Mouse (Mus musculus) hindbrain, embryonic 16.5 days (tissue): ENCODE data around the gene Gm13128. TPM values are rescaled to one million over a fixed set of nuclear protein-coding genes. Genes with fewer than 3 reads are reported as not detected.
"Not testable (repeated sequence)": the region's sequence is repeated elsewhere in the genome, so short reads cannot be mapped to it uniquely, and the experiment has no call there.

Source experiments
- ATAC-seq: fragments of 200-750 bp; cut with Nextera tagmentation; 2 replicates; pipeline ENCODE4 v1.8.0; 2017; ENCODE audit warnings: moderate TSS enrichment, moderate library complexity
- H3K27ac ChIP-seq: fragments of 300-500 bp; sonication (generic); 2 replicates; pipeline ENCODE4 v1.5.1; 2014; ENCODE audit warnings: low read depth, mild to moderate bottlenecking, control low read depth, low read length, moderate library complexity
- H3K27me3 ChIP-seq: fragments of 300-500 bp; sonication (generic); replicated peaks from 2 replicates; pipeline ENCODE4 v1.6.1; 2014; ENCODE audit warnings: low read length; ENCODE audit not compliant: control insufficient read depth, insufficient read depth
- H3K36me3 ChIP-seq: fragments of 300-500 bp; sonication (generic); 2 replicates; pipeline ENCODE4 v1.6.1; 2014; ENCODE audit warnings: mild to moderate bottlenecking, low read length, moderate library complexity, mixed read lengths; ENCODE audit not compliant: control insufficient read depth, insufficient read depth
- H3K4me1 ChIP-seq: fragments of 300-500 bp; sonication (generic); 2 replicates; pipeline ENCODE4 v1.6.1; 2014; ENCODE audit warnings: low read depth, low read length; ENCODE audit not compliant: control insufficient read depth, insufficient read depth
- H3K4me2 ChIP-seq: fragments of 300-500 bp; sonication (generic); 2 replicates; pipeline ENCODE4 v1.6.1; 2014; ENCODE audit warnings: mild to moderate bottlenecking, low read length, control low read depth, moderate library complexity
- H3K4me3 ChIP-seq: fragments of 300-500 bp; sonication (generic); 2 replicates; pipeline ENCODE4 v1.5.1; 2014; ENCODE audit warnings: mild to moderate bottlenecking, low read length, control low read depth, moderate library complexity
- H3K9ac ChIP-seq: fragments of 300-500 bp; sonication (generic); 2 replicates; pipeline ENCODE4 v1.6.1; 2014; ENCODE audit warnings: low read depth, mild to moderate bottlenecking, control low read depth, low read length, moderate library complexity
- H3K9me3 ChIP-seq: fragments of 300-500 bp; sonication (generic); 2 replicates; pipeline ENCODE4 v1.6.1; 2014; ENCODE audit warnings: mild to moderate bottlenecking, low read length, moderate library complexity; ENCODE audit not compliant: control insufficient read depth
- WGBS: fragments of 180-500 bp; shearing (Covaris S2); extraction: QIAGEN DNeasy Blood & Tissue Kit; methylation state at CpG from one replicate; pipeline ENCODE4 v1.1.7; 2014; 5-methylcytosine and 5-hydroxymethylcytosine counted together
- polyA plus RNA-seq: library from polyadenylated mRNA; unstranded; fragments of >200 nt; fragmentation: Nextera tagmentation; extraction: Ambion mirVana; gene quantifications from 2 replicates; pipeline ENCODE4 v1.2.1, GENCODE M21; 2015

Gm13128 gene
- polyA plus RNA-seq, result not detected in 2 replicates

DNA sequence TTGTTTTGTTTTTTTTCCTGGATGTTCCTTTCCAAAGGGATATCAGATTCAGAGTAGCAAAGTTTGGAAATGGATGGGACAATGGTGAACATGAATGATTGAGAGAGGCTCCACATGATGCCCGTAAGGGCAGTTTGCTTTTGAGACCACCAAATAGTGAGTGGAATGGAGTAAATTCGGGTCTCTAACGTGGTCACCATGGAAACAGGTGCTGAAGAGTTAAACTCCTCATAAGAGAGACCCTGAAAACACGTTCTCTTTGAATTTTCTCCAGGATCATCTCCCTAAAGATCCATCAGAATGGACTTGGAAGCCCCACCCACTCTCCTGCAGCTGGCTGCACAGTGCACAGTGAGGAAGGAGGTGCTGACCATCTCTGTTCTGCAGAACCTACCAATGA is at the start of gene Gm13128:
Gm13128 (plus strand) TSS at position 301 of the 400 bp plus-strand sequence.
- not testable (repeated sequence) for H3K4me3 ChIP-seq, H3K27ac ChIP-seq, H3K9ac ChIP-seq, H3K9me3 ChIP-seq, H3K27me3 ChIP-seq, H3K4me1 ChIP-seq, ATAC-seq, H3K4me2 ChIP-seq, H3K36me3 ChIP-seq
- 56% methylated on average over 4 of the region's 4 CpGs for WGBS

DNA sequence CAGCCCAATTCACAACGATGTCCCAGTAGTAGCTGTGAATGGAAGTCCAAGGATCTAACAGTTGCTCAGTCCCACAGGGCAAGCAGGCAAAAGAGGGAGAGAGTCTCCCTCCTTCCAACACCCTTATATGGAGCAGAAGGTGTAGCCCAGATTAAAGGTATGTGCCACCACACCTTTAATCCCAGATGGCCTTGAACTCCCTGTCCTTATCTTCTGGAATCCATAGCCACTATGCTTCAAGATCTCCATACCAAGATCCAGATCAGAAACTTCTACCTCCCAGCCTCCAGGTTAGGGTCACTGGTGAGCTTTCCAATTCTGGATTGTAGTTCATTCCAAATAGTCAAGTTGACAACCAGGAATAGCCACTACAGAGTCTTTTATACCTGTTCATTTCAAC is 49.7 kb upstream of the Gm13128 start, which contains the start of gene Pramel5:
Pramel5 (minus strand) TSS at position 101 of the 400 bp plus-strand sequence.
- H3K27me3 ChIP-seq, H3K4me2 ChIP-seq, H3K9ac ChIP-seq, H3K27ac ChIP-seq, H3K9me3 ChIP-seq, ATAC-seq, H3K4me1 ChIP-seq, H3K36me3 ChIP-seq, H3K4me3 ChIP-seq: not testable (repeated sequence)
- WGBS, result 58% methylated on average over 1 of the region's 1 CpGs

DNA sequence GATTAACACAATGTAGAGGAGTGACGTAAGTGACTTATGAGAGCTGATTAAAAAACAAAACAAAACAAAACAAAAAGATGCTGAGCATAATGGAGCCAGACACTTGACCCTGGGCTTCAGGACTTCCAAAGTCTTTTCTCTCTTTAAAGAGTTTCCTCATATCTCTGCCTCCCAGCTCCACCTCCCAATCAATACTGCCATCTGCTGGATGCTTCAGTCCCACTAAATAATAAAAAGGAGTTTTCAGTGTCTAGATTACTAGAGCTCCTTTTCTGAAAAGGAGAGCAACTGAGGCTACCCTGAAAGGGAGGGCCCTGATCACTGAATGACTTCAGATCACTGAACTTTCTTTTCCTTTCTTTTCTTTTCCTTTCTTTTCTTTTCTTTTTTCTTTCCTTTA is 30.6 kb upstream of the Gm13128 start:
- not testable (repeated sequence) for ATAC-seq
- 53% methylated on average over 1 of the region's 1 CpGs for WGBS

DNA sequence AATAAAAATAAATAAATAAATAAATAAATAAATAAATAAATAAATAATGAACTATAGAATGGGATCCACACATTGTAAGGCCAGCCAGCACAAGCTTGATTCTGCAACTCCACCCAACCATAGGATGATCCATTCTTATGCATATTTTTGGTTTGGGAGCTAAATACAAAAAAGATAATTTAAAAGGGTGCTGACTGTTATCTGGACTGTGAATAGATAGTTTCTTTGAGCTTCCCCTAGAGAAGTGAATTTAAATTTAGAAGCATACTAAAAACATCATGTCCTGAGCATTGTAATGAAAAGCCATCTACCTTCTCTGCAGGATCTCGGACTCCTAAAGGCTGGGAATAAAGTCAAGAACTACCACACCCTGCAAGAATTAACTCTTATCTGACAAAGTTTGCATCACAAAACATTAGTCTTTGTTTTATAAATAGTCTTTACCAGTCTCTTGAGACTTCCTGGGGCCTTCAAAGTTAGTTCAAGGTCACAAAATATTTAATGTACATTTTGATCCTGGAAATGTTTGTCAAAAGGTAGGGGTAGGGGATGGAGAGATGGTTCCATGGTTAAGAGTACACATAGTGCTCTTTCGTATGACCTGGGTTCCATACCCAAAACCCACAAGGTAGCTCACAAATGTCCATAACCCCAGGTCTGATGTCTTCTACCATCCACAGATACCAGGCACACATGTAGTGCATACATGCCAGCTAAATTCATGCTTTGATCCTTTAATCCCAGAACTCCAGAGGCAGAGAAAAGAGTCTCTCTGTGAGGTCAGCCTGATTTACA is 17.2 kb upstream of the Gm13128 start:
- H3K27me3 ChIP-seq, H3K4me1 ChIP-seq, H3K4me3 ChIP-seq, H3K9me3 ChIP-seq, H3K36me3 ChIP-seq, H3K4me2 ChIP-seq, ATAC-seq, H3K27ac ChIP-seq, H3K9ac ChIP-seq: not testable (repeated sequence)
- WGBS, result 70% methylated on average over 2 of the region's 2 CpGs

More for the DNA sequence above, 30.6 kb upstream of the Gm13128 start:
- H3K36me3 ChIP-seq, H3K9me3 ChIP-seq, H3K27ac ChIP-seq, H3K9ac ChIP-seq, H3K4me3 ChIP-seq, H3K4me2 ChIP-seq, H3K27me3 ChIP-seq, H3K4me1 ChIP-seq: not testable (repeated sequence)

DNA sequence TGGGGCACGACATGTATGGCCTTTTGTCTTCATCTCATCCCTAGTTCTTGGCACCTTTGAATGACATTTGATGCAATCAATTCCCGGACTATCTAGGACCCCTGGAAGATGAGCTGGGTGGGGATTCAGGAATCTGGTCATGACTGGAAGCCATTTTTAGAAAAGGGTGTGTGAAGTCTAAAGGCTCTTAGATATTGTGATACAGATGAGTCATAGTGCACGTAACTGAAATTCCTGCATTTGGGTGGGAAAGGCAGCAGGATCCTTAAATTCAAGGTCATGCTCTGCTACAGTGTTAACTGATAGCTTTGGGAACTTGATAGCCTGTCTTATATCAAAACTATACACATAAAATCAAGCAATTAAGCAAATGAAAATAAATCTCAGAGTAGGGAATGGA is 5.8 kb downstream of the Gm13128 start:
- H3K9ac ChIP-seq, H3K4me2 ChIP-seq, H3K27me3 ChIP-seq, H3K9me3 ChIP-seq, H3K36me3 ChIP-seq, H3K4me1 ChIP-seq, ATAC-seq, H3K4me3 ChIP-seq, H3K27ac ChIP-seq: not testable (repeated sequence)
- 94% methylated on average over 2 of the region's 3 CpGs for WGBS

DNA sequence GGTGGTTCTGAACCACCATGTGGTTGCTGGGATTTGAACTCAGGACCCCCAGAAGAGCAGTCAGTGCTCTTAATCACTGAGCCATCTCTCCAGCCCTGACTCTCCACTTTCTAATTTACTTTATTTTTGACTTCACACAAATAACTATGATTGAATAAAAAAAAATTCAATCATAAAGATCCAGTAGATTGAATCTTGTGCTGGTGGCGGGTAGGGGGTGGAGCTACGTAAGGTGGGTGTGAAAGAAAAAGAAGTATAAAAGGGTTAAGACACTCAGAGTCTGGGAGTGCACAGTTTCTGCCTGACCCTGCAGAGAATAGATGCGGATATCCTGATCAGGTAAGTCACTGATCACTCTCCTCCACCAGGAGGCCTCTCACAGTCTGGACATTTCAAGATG is 27.6 kb downstream of the Gm13128 start, which contains the start of gene Gm13119:
Gm13119 (plus strand) TSS at position 301 of the 400 bp plus-strand sequence.
- H3K27me3 ChIP-seq, ATAC-seq, H3K4me1 ChIP-seq, H3K9ac ChIP-seq, H3K4me2 ChIP-seq, H3K27ac ChIP-seq, H3K4me3 ChIP-seq, H3K9me3 ChIP-seq, H3K36me3 ChIP-seq: not testable (repeated sequence)
- WGBS, result 93% methylated on average over 3 of the region's 3 CpGs

DNA sequence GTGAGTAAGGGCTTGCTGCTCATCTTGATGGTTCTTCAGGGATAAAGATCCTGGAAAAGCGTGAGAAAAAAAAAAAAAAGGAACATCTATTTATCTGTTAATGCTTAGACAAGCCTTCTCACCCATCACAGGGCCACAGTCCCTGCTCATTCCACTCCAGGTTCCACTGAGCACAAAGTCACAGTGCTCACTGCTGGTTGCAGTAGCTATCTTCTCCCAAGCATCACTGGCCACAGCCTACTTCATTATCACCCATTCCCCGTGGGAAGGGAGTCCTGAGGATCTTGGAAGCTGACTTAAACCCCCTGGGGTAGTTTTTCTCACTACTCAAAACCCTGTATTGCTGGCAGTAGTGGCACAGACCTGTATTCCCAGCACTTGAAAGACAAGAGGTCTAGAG is 47.9 kb downstream of the Gm13128 start, which contains the start of gene Pramef20:
Pramef20 (minus strand) TSS at position 23 of the 400 bp plus-strand sequence.
- no peaks in the 10 kb centered on the region for H3K36me3 ChIP-seq
- no peak within 1 kb of the TSS for H3K27ac ChIP-seq
- 52% methylated on average over 2 of the region's 2 CpGs for WGBS
- H3K9me3 ChIP-seq, result peaks cover 12% of the 10 kb centered on the region
- no peaks in the 10 kb centered on the region for H3K27me3 ChIP-seq
- no peak for ATAC-seq
- H3K4me2 ChIP-seq, result no peak within 1 kb of the TSS
- no peak within 1 kb of the TSS for H3K9ac ChIP-seq
- H3K4me1 ChIP-seq, result no peaks in the 10 kb centered on the region
- no peak within 1 kb of the TSS for H3K4me3 ChIP-seq

Other genes starting within 250 kb of the Gm13128 start
- gene Gm13102, start 223.8 kb upstream of the Gm13128 start, polyA plus RNA-seq, result not detected in 2 replicates
- gene Oog3, start 167.6 kb upstream of the Gm13128 start, polyA plus RNA-seq, result not detected in 2 replicates
- gene Oog2, start 139.5 kb upstream of the Gm13128 start, polyA plus RNA-seq, result not detected in 2 replicates
- gene C87977, start 116.9 kb upstream of the Gm13128 start, polyA plus RNA-seq, result not detected in 2 replicates
- gene Pramel5, start 49.8 kb upstream of the Gm13128 start, polyA plus RNA-seq, result not detected in 2 replicates
- gene Gm13119, start 27.7 kb downstream of the Gm13128 start, polyA plus RNA-seq, result not detected in 2 replicates
- not detected in 2 replicates for gene Pramef20, start 47.7 kb downstream of the Gm13128 start, polyA plus RNA-seq
- gene Pramef12, start 78.2 kb downstream of the Gm13128 start, polyA plus RNA-seq, result not detected in 2 replicates
- gene 1700012P22Rik, start 108.5 kb downstream of the Gm13128 start, polyA plus RNA-seq, result 0.16 TPM in 1 of 2 replicates, not detected in the other
- gene Gm9944, start 123.1 kb downstream of the Gm13128 start, polyA plus RNA-seq, result not detected in 2 replicates
- not detected in 2 replicates for gene Aadacl3, start 133.5 kb downstream of the Gm13128 start, polyA plus RNA-seq
- gene 9430007A20Rik, start 189.6 kb downstream of the Gm13128 start, polyA plus RNA-seq, result not detected in 2 replicates
- gene Gm13124, start 234.9 kb downstream of the Gm13128 start, polyA plus RNA-seq, result not detected in 2 replicates